ENCODE assay signal across 22 mouse cellular contexts in genomic region chr8:56508952-56509479, GRCm38 (mm10).
"Had no signal": no experiment of that assay in that cellular context is flagged by ENCODE, and none has a peak within 500 bp of the region (broad histone marks: within the 10 kb centered on the region; RNA-seq: fewer than 3 reads in every experiment).

No protein-coding gene starts in this region.

- H3K4me3 ChIP-seq: kidney, embryonic 15.5 days; limb, embryonic 12.5 days; limb, embryonic 15.5 days; midbrain, embryonic 12.5 days; myocyte; neural tube, embryonic 13.5 days; stomach, embryonic 15.5 days had no signal

- H3K27ac ChIP-seq: kidney, embryonic 15.5 days; limb, embryonic 12.5 days; limb, embryonic 15.5 days; liver, embryonic 14.5 days; macrophage; midbrain, embryonic 12.5 days; neural tube, embryonic 13.5 days; stomach, embryonic 15.5 days had no signal

- ATAC-seq: liver, postnatal 0 days had no signal

- H3K9ac ChIP-seq: kidney, embryonic 15.5 days; limb, embryonic 12.5 days; limb, embryonic 15.5 days; liver, embryonic 14.5 days; liver, postnatal 0 days; lung, embryonic 14.5 days; midbrain, embryonic 12.5 days; neural tube, embryonic 13.5 days; stomach, embryonic 15.5 days had no signal

- H3K36me3 ChIP-seq: kidney, embryonic 15.5 days; limb, embryonic 12.5 days; limb, embryonic 15.5 days; midbrain, embryonic 12.5 days; neural tube, embryonic 13.5 days; stomach, embryonic 15.5 days had no signal

- H3K9me3 ChIP-seq: kidney, embryonic 15.5 days; limb, embryonic 12.5 days; limb, embryonic 15.5 days; midbrain, embryonic 12.5 days; neural tube, embryonic 13.5 days; stomach, embryonic 15.5 days had no signal

- DNase-seq: kidney, adult 8-10 months; kidney, postnatal 10 days; kidney, postnatal 36 days; layer of hippocampus, postnatal 36 days; left cerebral cortex, postnatal 4 days; liver, postnatal 0 days; lung, embryonic 14.5 days; retina, postnatal 1 day; right cerebral cortex, postnatal 25 days; spleen, adult 18-20 months; thymus, adult 18-20 months; thymus, postnatal 36 days had no signal

- H3K4me2 ChIP-seq: kidney, embryonic 15.5 days; limb, embryonic 12.5 days; limb, embryonic 15.5 days; liver, embryonic 11.5 days; lung, embryonic 14.5 days; midbrain, embryonic 12.5 days; neural tube, embryonic 13.5 days; stomach, embryonic 15.5 days had no signal

- H3K4me1 ChIP-seq: kidney, embryonic 15.5 days; limb, embryonic 12.5 days; limb, embryonic 15.5 days; midbrain, embryonic 12.5 days; neural tube, embryonic 13.5 days; stomach, embryonic 15.5 days had no signal

- H3K27me3 ChIP-seq: kidney, embryonic 15.5 days; limb, embryonic 12.5 days; limb, embryonic 15.5 days; midbrain, embryonic 12.5 days; neural tube, embryonic 13.5 days; stomach, embryonic 15.5 days had no signal
